In genomic region chr7:71708209-71708608, GRCm38 (mm10) we compare ENCODE assay signal across 24 mouse cellular contexts.
DNase-seq lines count a peak whose midpoint lies in the region; ATAC-seq and TF ChIP-seq lines count a peak whose summit lies in the region.
"Had no signal": no experiment of that assay in that cellular context is flagged by ENCODE, and none has a peak within 500 bp of the region (broad histone marks: within the 10 kb centered on the region; RNA-seq: fewer than 3 reads in every experiment).

No protein-coding gene starts in this region.

- no peak overlapping the region; a peak in 1 of 4 replicates for H3K27ac ChIP-seq in heart, embryonic 14.5 days (replicated peaks in 1 of 2; ENCODE audit: control insufficient read depth in 1 of 2, insufficient read depth in 1 of 2, low read depth in 2 of 2, low read length in 2 of 2)
- no peak overlapping the region for H3K27ac ChIP-seq in liver, adult 2 months (replicated peaks; ENCODE audit: insufficient read depth, low read depth, low read length)
- no peak overlapping the region for H3K27ac ChIP-seq in liver, embryonic 11.5 days (ENCODE audit: low read depth, low read length)
- no peak overlapping the region for H3K27ac ChIP-seq in midbrain, embryonic 11.5 days (ENCODE audit: low read depth, low read length)
- H3K27ac ChIP-seq in midbrain, embryonic 10.5 days (replicated peaks) = no peak overlapping the region
- H3K27ac ChIP-seq: embryonic facial prominence, embryonic 10.5 days; embryonic facial prominence, embryonic 13.5 days; forebrain, embryonic 12.5 days; forebrain, embryonic 15.5 days; heart, adult 2 months; heart, embryonic 15.5 days; hindbrain, embryonic 12.5 days; hindbrain, embryonic 15.5 days had no signal

- H3K27me3 ChIP-seq in heart, embryonic 14.5 days (ENCODE audit: control insufficient read depth, insufficient read depth, low read length) = no peaks in the 10 kb centered on the region
- 0 out of 2 replicates have a peak, but pooled peaks cover 5% of the 10 kb centered on the region for H3K27me3 ChIP-seq in liver, adult 2 months (ENCODE audit: control insufficient read depth, insufficient read depth, low read length)
- H3K27me3 ChIP-seq in liver, embryonic 11.5 days (replicated peaks; ENCODE audit: control insufficient read depth, insufficient read depth, low read length) = peaks cover 9% of the 10 kb centered on the region
- no peaks in the 10 kb centered on the region; the same call in 1 of the 2 replicates for H3K27me3 ChIP-seq in midbrain, embryonic 11.5 days (ENCODE audit: control insufficient read depth, insufficient read depth, low read length)
- H3K27me3 ChIP-seq in midbrain, embryonic 10.5 days (ENCODE audit: low read depth, poor library complexity, severe bottlenecking) = peaks cover 27% of the 10 kb centered on the region
- H3K27me3 ChIP-seq: embryonic facial prominence, embryonic 13.5 days; forebrain, embryonic 15.5 days; hindbrain, embryonic 12.5 days; hindbrain, embryonic 15.5 days had no signal

- peaks cover 2 to 22% of the 10 kb centered on the region in 2 experiments for H3K4me1 ChIP-seq in heart, embryonic 14.5 days (ENCODE audit: control insufficient read depth in 2 of 2, insufficient read depth in 2 of 2, low read length in 2 of 2)
- H3K4me1 ChIP-seq in liver, adult 2 months (ENCODE audit: control insufficient read depth, insufficient read depth, low read length) = no peaks in the 10 kb centered on the region
- peaks cover 6% of the 10 kb centered on the region; the same call in 1 of the 2 replicates for H3K4me1 ChIP-seq in liver, embryonic 11.5 days (replicated peaks; ENCODE audit: control insufficient read depth, insufficient read depth, low read length)
- H3K4me1 ChIP-seq in midbrain, embryonic 11.5 days (ENCODE audit: control insufficient read depth, insufficient read depth, low read length) = no peaks in the 10 kb centered on the region
- peaks cover 12% of the 10 kb centered on the region for H3K4me1 ChIP-seq in midbrain, embryonic 10.5 days

- peak overlapping the region; percentile 23; the same call in 1 of the 2 replicates for H3K4me2 ChIP-seq in heart, embryonic 14.5 days (ENCODE audit: low read length)
- H3K4me2 ChIP-seq in liver, embryonic 11.5 days = no peak overlapping the region
- H3K4me2 ChIP-seq in midbrain, embryonic 11.5 days = no peak overlapping the region
- H3K4me2 ChIP-seq: embryonic facial prominence, embryonic 13.5 days; forebrain, embryonic 12.5 days; forebrain, embryonic 15.5 days; heart, embryonic 15.5 days; hindbrain, embryonic 12.5 days; hindbrain, embryonic 15.5 days had no signal

- no peaks in the 10 kb centered on the region for H3K9me3 ChIP-seq in heart, embryonic 14.5 days (ENCODE audit: control insufficient read depth, low read length)
- H3K9me3 ChIP-seq in liver, embryonic 11.5 days (ENCODE audit: control insufficient read depth, low read length) = no peaks in the 10 kb centered on the region
- no peaks in the 10 kb centered on the region for H3K9me3 ChIP-seq in midbrain, embryonic 11.5 days (ENCODE audit: control insufficient read depth, low read length)
- H3K9me3 ChIP-seq in midbrain, embryonic 10.5 days (replicated peaks) = no peaks in the 10 kb centered on the region
- H3K9me3 ChIP-seq: embryonic facial prominence, embryonic 10.5 days; embryonic facial prominence, embryonic 13.5 days; forebrain, embryonic 12.5 days; forebrain, embryonic 15.5 days; heart, embryonic 15.5 days; hindbrain, embryonic 12.5 days; hindbrain, embryonic 15.5 days had no signal

- no peak for DNase-seq in heart, adult 8-10 months (ENCODE audit: low spot score)
- DNase-seq in liver, adult 2 months (ENCODE audit: extremely low read depth, low read depth, low spot score) = peak; percentile 15
- DNase-seq in liver, embryonic 11.5 days (ENCODE audit: low spot score) = no peak
- peak; percentile 61 for DNase-seq in midbrain, embryonic 11.5 days (ENCODE audit: low spot score, missing footprints)
- DNase-seq in midbrain, embryonic 10.5 days (ENCODE audit: low spot score) = no peak
- DNase-seq: adrenal gland, adult 8-10 months; adrenal gland, postnatal 25 days; cerebellum, adult 11-12 months; cerebellum, adult 8-10 months; cerebellum, postnatal 10 days; cerebellum, postnatal 36 days; embryo, embryonic 11 days; gastrocnemius, postnatal 25 days; heart, adult 2 months had no signal

- WGBS in heart, embryonic 14.5 days = 16% methylated on average over 4 of the region's 4 CpGs
- 52% methylated on average over 4 of the region's 4 CpGs for WGBS in liver, adult 2 months
- 37% methylated on average over 4 of the region's 4 CpGs for WGBS in liver, embryonic 11.5 days
- 83% methylated on average over 4 of the region's 4 CpGs for WGBS in midbrain, embryonic 11.5 days
- 84% methylated on average over 4 of the region's 4 CpGs for WGBS in midbrain, embryonic 10.5 days

- TF ChIP-seq CTCF in liver, adult 2 months (IDR thresholded peaks at IDR 0.05; ENCODE audit: low read depth, low read length) = no peak

- no peak overlapping the region for H3K9ac ChIP-seq in heart, embryonic 14.5 days (ENCODE audit: low read length)
- no peak overlapping the region for H3K9ac ChIP-seq in liver, adult 2 months (ENCODE audit: low read depth, low read length)
- no peak overlapping the region for H3K9ac ChIP-seq in liver, embryonic 11.5 days (ENCODE audit: low read depth, low read length)
- no peak overlapping the region for H3K9ac ChIP-seq in midbrain, embryonic 11.5 days (ENCODE audit: low read length)
- H3K9ac ChIP-seq: embryonic facial prominence, embryonic 13.5 days; forebrain, embryonic 12.5 days; forebrain, embryonic 15.5 days; heart, embryonic 15.5 days; hindbrain, embryonic 12.5 days; hindbrain, embryonic 15.5 days had no signal

- no peaks in the 10 kb centered on the region for H3K36me3 ChIP-seq in heart, embryonic 14.5 days (ENCODE audit: control insufficient read depth, insufficient read depth, low read length)
- no peaks in the 10 kb centered on the region for H3K36me3 ChIP-seq in liver, adult 2 months (ENCODE audit: control insufficient read depth, insufficient read depth, low read length)
- H3K36me3 ChIP-seq in liver, embryonic 11.5 days (ENCODE audit: control insufficient read depth, insufficient read depth, low read length) = no peaks in the 10 kb centered on the region
- no peaks in the 10 kb centered on the region for H3K36me3 ChIP-seq in midbrain, embryonic 11.5 days (ENCODE audit: control insufficient read depth, insufficient read depth, low read length)
- H3K36me3 ChIP-seq in midbrain, embryonic 10.5 days = no peaks in the 10 kb centered on the region
- H3K36me3 ChIP-seq: embryonic facial prominence, embryonic 10.5 days; embryonic facial prominence, embryonic 13.5 days; forebrain, embryonic 12.5 days; forebrain, embryonic 15.5 days; heart, embryonic 15.5 days; hindbrain, embryonic 12.5 days; hindbrain, embryonic 15.5 days had no signal

- no peak overlapping the region for H3K4me3 ChIP-seq in heart, embryonic 14.5 days (ENCODE audit: control insufficient read depth in 1 of 2, insufficient read depth in 1 of 2, low read depth in 1 of 2, low read length in 2 of 2)
- H3K4me3 ChIP-seq in liver, adult 2 months (ENCODE audit: insufficient read depth, low read depth, low read length) = no peak overlapping the region
- no peak overlapping the region for H3K4me3 ChIP-seq in liver, embryonic 11.5 days (ENCODE audit: low read depth, low read length)
- no peak overlapping the region for H3K4me3 ChIP-seq in midbrain, embryonic 11.5 days (ENCODE audit: low read depth, low read length)
- no peak overlapping the region for H3K4me3 ChIP-seq in midbrain, embryonic 10.5 days
- H3K4me3 ChIP-seq: embryonic facial prominence, embryonic 10.5 days; embryonic facial prominence, embryonic 13.5 days; erythroblast, embryonic 14.5 days; forebrain, embryonic 12.5 days; forebrain, embryonic 15.5 days; heart, adult 2 months; heart, embryonic 15.5 days; hindbrain, embryonic 12.5 days; hindbrain, embryonic 15.5 days had no signal

- ATAC-seq in heart, embryonic 14.5 days (ENCODE audit: insufficient number of reproducible peaks, insufficient read depth, low FRiP score, low read depth) = no peak
- ATAC-seq in liver, embryonic 11.5 days (replicated peaks; ENCODE audit: low FRiP score) = no peak
- ATAC-seq in midbrain, embryonic 11.5 days (ENCODE audit: low FRiP score) = no peak
- ATAC-seq: activated CD4-positive, CD25-positive, alpha-beta regulatory T cell, adult 4 months; forebrain, embryonic 15.5 days had no signal

- TF ChIP-seq POLR2A in liver, adult 2 months (IDR thresholded peaks at IDR 0.05; ENCODE audit: extremely low read depth, insufficient read depth, low read length) = no peak

- no peaks in the 10 kb centered on the region for H3K79me2 ChIP-seq in liver, adult 2 months (ENCODE audit: control insufficient read depth, insufficient read depth, low read length)

Comparison
In these comparisons a context has a peak if more than half of its experiments do, and no peak if none do; other contexts are left out.
1. DNase-seq: peak in liver, adult 2 months (single experiment) and midbrain, embryonic 11.5 days (single experiment); none in heart, adult 8-10 months (single experiment), liver, embryonic 11.5 days (single experiment) and midbrain, embryonic 10.5 days (single experiment).